Mouse (Mus musculus) 3T3-L1 (cell line): ENCODE measurements at regions not wholly inside any gene's neighbourhood (a gene's known extent, or its start where the extent isn't known, plus 50 kb on each side); places are given as distances from the start of the nearest gene placed in this dataset.
A peak's percentile ranks its signal among the peaks of the same experiment; 100 is the strongest.

Source experiments
- DNase-seq: peaks from one replicate; pipeline ENCODE4 v3.0.0-alpha.2; 2015; ENCODE audit warnings: low read depth, low spot score

- peak; percentile 60 for DNase-seq
These were observed 176.8 kb downstream of the Fign start for GRCm38 (mm10) chr2:63920997-63921396.

- no peak for DNase-seq
These were observed 177.8 kb downstream of the Fign start for GRCm38 (mm10) chr2:63920019-63920418.

GRCm38 (mm10) chr2:63900644-63901043 lies 197.2 kb downstream of the Fign start:
- no peak for DNase-seq

GRCm38 (mm10) chr2:63878477-63878876 lies 219.4 kb downstream of the Fign start:
- DNase-seq = no peak

DNA sequence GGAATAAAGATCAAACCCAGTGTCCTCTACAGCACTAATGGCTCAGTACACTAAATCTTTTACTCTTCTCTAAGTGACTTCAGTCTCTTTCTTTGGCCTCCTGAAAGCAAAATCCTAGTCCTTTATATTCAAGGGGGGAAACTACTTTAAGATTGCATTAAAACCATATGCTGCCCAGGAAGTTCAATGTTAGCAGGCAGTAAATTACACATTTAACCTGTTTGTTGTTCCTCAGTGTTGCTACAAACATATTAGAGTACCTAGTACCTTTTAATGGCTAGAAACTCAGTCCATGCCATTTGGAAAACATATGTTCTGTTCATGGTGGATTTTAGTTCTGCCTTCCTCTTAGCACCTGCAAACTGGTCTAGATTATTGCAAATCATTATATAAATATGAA lies 220.5 kb downstream of the Fign start:
- DNase-seq = no peak

GRCm38 (mm10) chr2:63876375-63876774 lies 221.5 kb downstream of the Fign start:
- peak; percentile 16 for DNase-seq

DNA sequence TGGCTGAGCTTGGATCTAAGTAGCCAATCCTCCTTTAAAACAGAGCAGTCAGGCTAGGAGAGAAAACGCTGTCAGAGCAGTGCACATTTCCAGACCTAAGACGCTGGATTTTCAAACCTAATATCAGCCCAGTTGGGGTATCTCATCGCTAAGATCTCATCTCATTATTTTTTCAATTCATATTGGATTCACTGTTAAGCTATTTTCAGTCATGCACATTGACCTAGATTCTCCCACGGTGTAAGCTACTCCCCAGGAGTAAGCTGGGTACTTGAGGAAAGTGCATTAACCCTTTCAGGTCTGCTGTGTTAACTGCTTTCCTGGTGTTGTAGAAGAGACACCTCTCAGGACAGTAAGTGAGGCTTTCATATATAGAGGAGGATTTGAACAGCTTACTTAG lies 222.7 kb downstream of the Fign start:
- no peak for DNase-seq

DNA sequence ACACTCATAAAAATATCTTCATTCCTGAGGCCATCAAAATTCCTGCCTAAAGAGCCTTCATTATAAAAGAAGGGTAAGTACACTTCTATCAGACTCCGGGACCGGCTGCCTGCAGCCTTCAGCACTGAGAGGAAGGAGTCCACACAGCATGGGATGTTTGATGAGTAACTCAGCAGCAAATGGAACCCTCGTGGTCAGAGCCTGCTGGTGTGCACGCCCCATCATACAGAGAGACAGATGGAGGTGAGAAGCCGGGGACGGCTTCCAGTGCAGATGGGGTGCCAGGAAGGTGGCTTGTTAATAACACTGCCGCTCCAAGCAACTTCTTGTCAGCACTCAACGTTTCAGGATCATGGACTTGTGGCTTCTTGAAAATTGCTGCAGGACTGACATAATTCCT lies 231.3 kb downstream of the Fign start:
- no peak for DNase-seq

GRCm38 (mm10) chr2:63861821-63862220 lies 236.0 kb downstream of the Fign start:
- no peak for DNase-seq

- DNase-seq = no peak
These were observed 241.3 kb downstream of the Fign start for GRCm38 (mm10) chr2:63856462-63857054.

DNA sequence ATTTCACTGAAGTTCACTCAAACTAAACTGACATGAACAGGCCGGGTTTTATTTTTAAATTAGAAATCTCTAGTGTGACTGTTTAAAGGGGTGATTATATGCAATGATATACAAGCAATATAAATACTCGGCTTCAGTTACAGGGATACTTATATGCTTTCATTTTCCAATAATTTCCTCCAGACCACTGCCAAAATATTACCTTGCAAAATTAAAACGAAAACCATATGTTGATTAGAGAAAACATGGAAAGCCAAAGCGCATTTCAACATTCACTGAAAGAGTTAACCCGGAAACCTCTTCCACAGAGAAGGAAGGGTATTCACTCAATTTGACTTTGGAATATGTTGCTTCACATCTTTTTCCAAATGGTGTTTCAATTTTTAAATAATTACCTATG lies 242.4 kb downstream of the Fign start:
- DNase-seq = no peak

DNA sequence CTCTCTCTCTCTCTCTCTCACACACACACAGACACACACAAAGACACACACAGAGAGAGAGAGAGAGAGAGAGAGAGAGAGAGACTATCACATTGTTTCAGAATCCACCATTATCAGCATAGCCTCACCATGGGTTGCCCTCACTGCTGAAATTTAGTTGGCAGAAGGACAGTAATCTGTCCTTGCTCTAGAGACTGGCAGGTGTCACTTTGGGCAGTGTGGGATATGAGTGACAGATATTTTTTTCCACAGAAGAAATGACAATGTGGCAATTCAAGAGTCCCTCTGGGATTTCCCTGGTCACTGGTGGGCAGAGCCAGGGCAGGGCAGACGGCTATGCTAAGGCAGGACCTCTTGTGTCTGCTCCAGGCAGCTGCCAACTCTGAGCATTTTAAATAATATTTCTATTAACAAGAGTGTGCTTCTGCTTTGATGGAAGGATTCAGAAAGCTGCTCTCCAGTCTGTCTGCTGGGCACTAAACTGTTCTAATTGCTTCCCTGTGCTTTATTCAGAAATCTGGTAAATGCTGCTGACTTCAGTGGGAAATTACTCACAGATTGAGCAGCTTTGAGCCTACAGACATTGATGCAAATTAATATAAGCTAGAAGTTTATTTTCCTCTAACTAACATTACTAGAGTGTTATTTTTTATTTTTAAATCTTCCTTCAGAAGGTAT lies 243.5 kb downstream of the Fign start:
- DNase-seq = no peak

DNA sequence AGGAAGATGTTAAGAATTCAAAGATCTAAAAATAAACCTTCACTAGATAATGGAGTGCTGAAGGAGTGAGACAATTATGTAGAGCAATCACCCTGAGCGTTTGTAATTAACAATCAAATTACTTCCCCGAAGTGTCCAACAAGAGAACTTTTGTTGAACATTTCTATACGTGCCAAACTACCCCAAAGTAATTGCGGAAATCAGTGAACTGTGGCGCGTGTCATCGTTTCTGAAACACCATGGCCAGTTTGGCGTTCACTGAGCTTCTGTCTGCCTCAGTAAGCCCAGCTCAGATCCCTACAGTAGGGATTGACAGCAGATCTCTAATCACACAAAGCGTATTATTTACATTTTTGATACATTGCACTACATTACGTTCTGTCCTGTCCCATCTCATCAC lies 244.6 kb downstream of the Fign start:
- no peak for DNase-seq

DNA sequence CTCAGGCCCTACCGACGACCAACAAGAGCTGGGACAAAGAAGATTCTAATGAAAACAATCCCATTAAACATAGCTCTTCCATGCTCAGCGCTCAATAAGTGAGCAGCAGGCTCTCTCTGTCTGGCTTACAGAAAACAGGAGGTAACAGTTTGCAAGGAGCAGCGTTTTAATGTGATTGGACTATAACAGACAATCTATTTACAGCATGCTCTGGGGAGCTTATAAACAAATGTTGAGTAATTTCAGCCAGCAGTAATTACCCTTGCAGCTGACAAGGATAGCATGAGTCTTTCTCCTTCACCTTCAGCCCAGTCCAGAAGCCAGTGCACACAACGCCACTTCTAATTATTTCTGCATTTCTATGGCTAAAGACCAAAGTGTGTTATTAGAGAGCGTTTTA lies 245.6 kb downstream of the Fign start:
- no peak for DNase-seq

DNA sequence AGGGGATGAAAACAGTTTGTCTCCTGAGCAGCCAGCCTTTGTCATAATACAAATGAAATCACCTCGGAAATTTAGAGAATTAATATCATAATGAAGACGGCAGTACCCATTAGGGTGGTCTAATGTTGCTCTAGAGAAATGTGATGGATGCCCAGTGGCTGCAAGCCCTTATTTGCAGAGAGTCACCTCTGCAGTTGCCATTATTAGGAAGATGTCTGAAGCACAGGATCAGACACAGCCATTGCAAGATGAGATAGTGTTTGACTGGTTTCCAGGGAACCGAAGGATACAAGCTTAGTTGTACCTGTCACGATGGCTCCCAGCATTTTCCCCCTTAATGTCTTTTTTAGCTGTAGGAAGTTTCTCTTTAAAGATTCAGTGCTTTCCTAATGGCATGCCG lies 247.8 kb downstream of the Fign start:
- DNase-seq = no peak

DNA sequence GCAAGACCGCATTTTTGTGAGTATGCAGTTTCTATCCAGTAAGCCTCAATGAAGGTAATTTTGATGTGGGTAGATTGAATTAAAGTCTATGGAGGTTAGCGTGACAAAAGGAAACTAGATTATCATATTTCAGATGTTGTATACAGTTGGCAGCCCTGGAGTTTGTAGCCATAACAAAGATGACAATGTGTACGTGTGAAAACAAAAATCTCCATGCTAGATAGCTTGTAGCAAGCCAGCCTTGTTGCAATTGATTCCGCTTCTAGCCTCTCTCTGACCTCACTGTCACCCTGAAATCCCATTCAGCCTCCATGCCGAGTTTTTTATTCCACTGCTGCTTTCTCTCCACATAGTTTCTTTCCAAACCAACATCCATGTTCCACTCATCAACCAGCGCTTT lies 248.4 kb downstream of the Fign start:
- DNase-seq = no peak

- no peak for DNase-seq
These were observed 265.7 kb downstream of the Fign start for GRCm38 (mm10) chr2:63832041-63832714.

DNA sequence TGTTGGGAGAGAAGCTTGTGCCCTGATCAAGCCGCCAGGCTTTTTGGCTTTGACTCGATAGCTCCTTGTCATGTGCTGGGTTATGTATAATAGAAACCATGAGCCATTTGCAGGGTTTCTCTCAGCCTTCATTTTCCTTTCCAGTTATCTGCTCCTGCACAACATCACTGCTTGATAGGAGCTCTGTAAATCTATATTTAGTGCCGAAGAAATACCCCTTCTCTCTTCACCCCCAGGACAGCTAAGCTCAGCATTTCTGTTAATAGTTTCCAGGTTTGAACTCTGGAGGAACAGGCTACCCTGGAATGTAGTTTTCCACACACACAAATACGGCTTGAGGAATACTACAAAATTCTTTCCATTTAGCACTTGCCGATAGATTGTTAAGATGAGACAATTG lies 267.4 kb downstream of the Fign start:
- DNase-seq = no peak

- DNase-seq = no peak
These were observed 269.2 kb downstream of the Fign start for GRCm38 (mm10) chr2:63828633-63829032.

DNA sequence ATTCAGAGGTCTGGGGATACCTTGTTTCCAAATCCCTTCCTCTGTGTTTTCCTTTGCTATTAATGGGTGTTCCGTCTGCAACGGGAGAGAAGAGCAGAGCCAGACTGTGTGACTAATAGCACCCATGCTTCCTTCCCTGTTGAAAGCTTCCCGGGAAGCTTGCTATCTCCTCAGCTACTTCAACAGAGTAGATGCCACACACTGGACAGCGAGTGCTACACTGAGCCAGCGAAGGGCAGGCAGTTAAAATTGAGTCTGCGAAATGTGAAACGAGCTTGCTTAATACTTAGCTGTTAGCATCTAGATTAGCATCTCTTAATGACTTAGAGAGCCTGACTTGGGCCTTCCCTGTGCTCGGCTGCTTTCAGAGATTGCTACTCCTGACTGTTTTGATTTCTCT lies 278.4 kb downstream of the Fign start:
- DNase-seq = no peak
